Mouse (Mus musculus) lung, postnatal 0 days (tissue): ENCODE data around the gene Ppp1r1b. TPM values are rescaled to one million over a fixed set of nuclear protein-coding genes. Genes with fewer than 3 reads are reported as not detected.

Experiments
- ATAC-seq: fragments of 200-750 bp; cut with Nextera tagmentation; 2 replicates; pipeline ENCODE4 v1.8.0; 2017; ENCODE audit warnings: moderate library complexity
- DNase-seq: peaks from one replicate; pipeline ENCODE4 v3.0.0-alpha.2; 2016; ENCODE audit warnings: low spot score
- H3K27ac ChIP-seq: fragments of 300-500 bp; sonication (generic); 2 replicates; pipeline ENCODE4 v1.5.1; 2014; ENCODE audit warnings: antibody characterized with exemption, mild to moderate bottlenecking, low read length, mixed read lengths
- H3K27me3 ChIP-seq: fragments of 300-500 bp; sonication (generic); replicated peaks from 2 replicates; pipeline ENCODE4 v1.6.1; 2014; ENCODE audit warnings: low read length, mixed read lengths; ENCODE audit not compliant: insufficient read depth
- H3K36me3 ChIP-seq: fragments of 300-500 bp; sonication (generic); 2 replicates; pipeline ENCODE4 v1.6.1; 2014; ENCODE audit warnings: low read length, mixed read lengths; ENCODE audit not compliant: insufficient read depth
- H3K4me1 ChIP-seq: fragments of 300-500 bp; sonication (generic); 2 replicates; pipeline ENCODE4 v1.6.1; 2014; ENCODE audit warnings: antibody characterized with exemption, low read depth, low read length, mixed read lengths; ENCODE audit not compliant: insufficient read depth
- H3K4me2 ChIP-seq: fragments of 300-500 bp; sonication (generic); replicated peaks from 2 replicates; pipeline ENCODE4 v1.6.1; 2014; ENCODE audit warnings: low read depth, mild to moderate bottlenecking, low read length, moderate library complexity, mixed read lengths
- H3K4me3 ChIP-seq: fragments of 300-500 bp; sonication (generic); 2 replicates; pipeline ENCODE4 v1.5.1; 2014; ENCODE audit warnings: low read depth, low read length
- H3K9ac ChIP-seq: fragments of 300-500 bp; sonication (generic); replicated peaks from 2 replicates; pipeline ENCODE4 v1.6.1; 2014; ENCODE audit warnings: low read depth, mild to moderate bottlenecking
- H3K9me3 ChIP-seq: fragments of 300-500 bp; sonication (generic); 2 replicates; pipeline ENCODE4 v1.6.1; 2016; ENCODE audit warnings: low read length, mixed read lengths
- CTCF ChIP-seq: IDR thresholded peaks from 2 replicates; pipeline ENCODE4 v1.5.1; 2016; ENCODE audit warnings: antibody characterized with exemption, mild to moderate bottlenecking
- EP300 ChIP-seq: IDR thresholded peaks from 2 replicates; pipeline ENCODE4 v1.6.1; 2016; ENCODE audit warnings: antibody characterized with exemption, mild to moderate bottlenecking, control low read depth
- WGBS: fragments of 180-500 bp; shearing (Covaris S2); extraction: QIAGEN DNeasy Blood & Tissue Kit; methylation state at CpG from one replicate; pipeline ENCODE4 v1.1.7; 2014; 5-methylcytosine and 5-hydroxymethylcytosine counted together
- polyA plus RNA-seq: library from polyadenylated mRNA; unstranded; fragments of >200 nt; fragmentation: Nextera tagmentation; extraction: Ambion mirVana; gene quantifications from 2 replicates; pipeline ENCODE4 v1.2.1, GENCODE M21; 2015

The Ppp1r1b gene
- polyA plus RNA-seq, 1 experiment from 2014 or later: 18.6 TPM

GRCm38 (mm10) chr11:98400161-98400726, 52.0 kb downstream of the Ppp1r1b start, which contains the start of gene Pgap3:
TSS of gene Pgap3 (minus strand) at chr11:98400490.
- peak; percentile 93 for DNase-seq
- Histone ChIP-seq H3K36me3 (no peaks in the 10 kb centered on the region), H3K4me1 (peaks cover 4% of the 10 kb centered on the region; the same call in 1 of the 2 replicates), H3K4me3 (peak within 1 kb of the TSS; percentile 61), H3K4me2 (peak within 1 kb of the TSS; percentile 58), H3K27me3 (no peaks in the 10 kb centered on the region), H3K27ac (peak within 1 kb of the TSS; percentile 94), H3K9me3 (no peaks in the 10 kb centered on the region), H3K9ac (peak within 1 kb of the TSS; percentile 57)
- peak; percentile 94 for ATAC-seq
- TF ChIP-seq CTCF: no peak
- no peak for TF ChIP-seq EP300
- WGBS: 1% methylated on average over 40 of the region's 40 CpGs

GRCm38 (mm10) chr11:98400816-98401215, 52.6 kb downstream of the Ppp1r1b start:
- H3K4me3 ChIP-seq: peak overlapping the region; percentile 61
- H3K4me1 ChIP-seq: peaks cover 4% of the 10 kb centered on the region; the same call in 1 of the 2 replicates
- peak; percentile 37 for DNase-seq
- TF ChIP-seq CTCF (no peak), EP300 (no peak)
- H3K36me3 ChIP-seq: no peaks in the 10 kb centered on the region
- H3K27me3 ChIP-seq: no peaks in the 10 kb centered on the region
- 41% methylated on average over 3 of the region's 3 CpGs for WGBS
- H3K4me2 ChIP-seq: peak overlapping the region; percentile 58
- ATAC-seq: peak; percentile 18; the same call in 1 of the 2 replicates
- H3K9me3 ChIP-seq: no peaks in the 10 kb centered on the region
- peak overlapping the region; percentile 57 for H3K9ac ChIP-seq
- peak overlapping the region; percentile 94 for H3K27ac ChIP-seq

- no peak for ATAC-seq
- 69% methylated on average over 6 of the region's 6 CpGs for WGBS
Observed at GRCm38 (mm10) chr11:98406621-98407020, 58.4 kb downstream of the Ppp1r1b start.

More at GRCm38 (mm10) chr11:98406621-98407020, 58.4 kb downstream of the Ppp1r1b start:
- no peaks in the 10 kb centered on the region for H3K36me3 ChIP-seq
- no peak overlapping the region for H3K27ac ChIP-seq
- H3K9me3 ChIP-seq: no peaks in the 10 kb centered on the region
- no peak overlapping the region for H3K4me2 ChIP-seq
- no peak overlapping the region for H3K4me3 ChIP-seq
- no peaks in the 10 kb centered on the region for H3K27me3 ChIP-seq
- no peak for DNase-seq
- no peak for TF ChIP-seq EP300
- no peak for TF ChIP-seq CTCF
- H3K4me1 ChIP-seq: 0 out of 2 replicates have a peak, but pooled peaks cover under 1% of the 10 kb centered on the region
- H3K9ac ChIP-seq: no peak overlapping the region

Other genes starting within 250 kb of the Ppp1r1b start
- gene Fbxl20, start 198.0 kb upstream of the Ppp1r1b start, polyA plus RNA-seq: 12.8 and 13.0 TPM in 2 replicates
- gene Med1, start 155.1 kb upstream of the Ppp1r1b start, polyA plus RNA-seq: 32.2 and 34.1 TPM in 2 replicates
- 6.7 and 8.3 TPM in 2 replicates for gene Cdk12, start 145.3 kb upstream of the Ppp1r1b start, polyA plus RNA-seq
- not detected in 2 replicates for gene Neurod2, start 18.8 kb upstream of the Ppp1r1b start, polyA plus RNA-seq
- 69.9 and 73.1 TPM in 2 replicates for gene Stard3, start 10.0 kb downstream of the Ppp1r1b start, polyA plus RNA-seq
- gene Tcap, start 35.4 kb downstream of the Ppp1r1b start, polyA plus RNA-seq: 5.8 and 6.4 TPM in 2 replicates
- gene Pnmt, start 38.0 kb downstream of the Ppp1r1b start, polyA plus RNA-seq: 0.12 TPM in 1 of 2 replicates, not detected in the other
- 8.0 and 8.6 TPM in 2 replicates for gene Pgap3, start 52.1 kb downstream of the Ppp1r1b start, polyA plus RNA-seq
- gene Erbb2, start 64.1 kb downstream of the Ppp1r1b start, polyA plus RNA-seq: 21.2 and 23.6 TPM in 2 replicates
- 86.1 and 96.0 TPM in 2 replicates for gene Mien1, start 90.6 kb downstream of the Ppp1r1b start, polyA plus RNA-seq
- 30.7 and 33.1 TPM in 2 replicates for gene Grb7, start 98.0 kb downstream of the Ppp1r1b start, polyA plus RNA-seq
- gene Ikzf3, start 197.6 kb downstream of the Ppp1r1b start, polyA plus RNA-seq: 0.20 and 0.43 TPM in 2 replicates
- 0.10 and 0.21 TPM in 2 replicates for gene Zpbp2, start 202.7 kb downstream of the Ppp1r1b start, polyA plus RNA-seq
- 43.7 and 45.3 TPM in 2 replicates for gene Ormdl3, start 239.0 kb downstream of the Ppp1r1b start, polyA plus RNA-seq
- not detected in 2 replicates for gene Lrrc3c, start 249.9 kb downstream of the Ppp1r1b start, polyA plus RNA-seq